Mouse (Mus musculus) liver, embryonic 15.5 days (tissue): ENCODE results near the gene Gtf3c1. TPM values are rescaled to one million over a fixed set of nuclear protein-coding genes. Genes with fewer than 3 reads are reported as not detected.

Experiments used
- ATAC-seq: fragments of 200-750 bp; cut with Nextera tagmentation; 2 replicates; pipeline ENCODE4 v1.8.0; 2017; ENCODE audit warnings: moderate number of reproducible peaks, mild to moderate bottlenecking, moderate library complexity; ENCODE audit not compliant: insufficient read depth
- H3K27ac ChIP-seq: fragments of 300-500 bp; sonication (generic); replicated peaks from 2 replicates; pipeline ENCODE4 v1.5.1; 2015; ENCODE audit warnings: mild to moderate bottlenecking, inconsistent platforms
- H3K27me3 ChIP-seq: fragments of 300-500 bp; sonication (generic); 2 replicates; pipeline ENCODE4 v1.6.1; 2015; ENCODE audit warnings: mild to moderate bottlenecking, inconsistent platforms
- H3K36me3 ChIP-seq: fragments of 300-500 bp; sonication (generic); replicated peaks from 2 replicates; pipeline ENCODE4 v1.6.1; 2015; ENCODE audit warnings: moderate library complexity, mild to moderate bottlenecking, inconsistent platforms
- H3K4me1 ChIP-seq: fragments of 300-500 bp; sonication (generic); replicated peaks from 2 replicates; pipeline ENCODE4 v1.6.1; 2015; ENCODE audit warnings: inconsistent platforms
- H3K4me2 ChIP-seq: fragments of 300-500 bp; sonication (generic); 2 replicates; pipeline ENCODE4 v1.6.1; 2015; ENCODE audit warnings: moderate library complexity, mild to moderate bottlenecking, inconsistent platforms
- H3K4me3 ChIP-seq: fragments of 300-500 bp; sonication (generic); replicated peaks from 2 replicates; pipeline ENCODE4 v1.5.1; 2015; ENCODE audit warnings: mild to moderate bottlenecking, inconsistent platforms
- H3K9ac ChIP-seq: fragments of 300-500 bp; sonication (generic); 2 replicates; pipeline ENCODE4 v1.6.1; 2015; ENCODE audit warnings: moderate library complexity, mild to moderate bottlenecking, inconsistent platforms
- H3K9me3 ChIP-seq: fragments of 300-500 bp; sonication (generic); replicated peaks from 2 replicates; pipeline ENCODE4 v1.6.1; 2016; ENCODE audit warnings: inconsistent platforms
- WGBS: fragments of 180-500 bp; shearing (Covaris S2); methylation state at CpG from one replicate; pipeline ENCODE4 v1.1.7; 2015; ENCODE audit warnings: mixed read lengths; ENCODE audit not compliant: insufficient replicate concordance; 5-methylcytosine and 5-hydroxymethylcytosine counted together
- polyA plus RNA-seq: library from polyadenylated mRNA; unstranded; fragments of >200 nt; fragmentation: Nextera tagmentation; extraction: Ambion mirVana; gene quantifications from 2 replicates; pipeline ENCODE4 v1.2.1, GENCODE M21; 2015

The Gtf3c1 gene
- polyA plus RNA-seq, 1 experiment from 2014 or later: 8.0 TPM

DNA sequence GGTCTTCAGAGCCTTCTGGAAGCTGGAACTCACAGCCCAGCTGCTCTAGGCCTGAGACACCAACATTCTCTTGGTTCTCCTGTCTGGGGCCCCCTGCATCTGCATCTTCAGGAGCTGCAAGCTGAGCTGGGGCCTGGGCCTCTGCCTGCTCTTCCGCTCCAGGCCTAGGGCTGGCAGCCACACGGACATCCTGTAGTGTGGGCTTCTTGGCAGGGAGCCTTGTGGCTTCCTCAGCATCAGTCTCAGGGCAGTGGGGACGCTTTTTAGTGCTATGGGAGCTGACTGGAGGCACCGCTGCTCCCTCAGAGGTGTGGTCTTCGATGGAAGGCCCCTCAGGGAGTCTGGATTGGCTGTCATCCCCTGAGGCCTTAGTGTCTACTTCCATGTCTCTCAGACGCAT, 63.7 kb downstream of the Gtf3c1 start:
- WGBS: 59% methylated on average over 6 of the region's 6 CpGs

GRCm38 (mm10) chr7:125638870-125639386, 68.7 kb downstream of the Gtf3c1 start:
- 36% methylated on average over 9 of the region's 9 CpGs for WGBS
- Histone ChIP-seq H3K9me3 (no peaks in the 10 kb centered on the region), H3K4me1 (peaks cover 5% of the 10 kb centered on the region), H3K36me3 (peaks cover 46% of the 10 kb centered on the region), H3K9ac (no peak overlapping the region), H3K27ac (no peak overlapping the region), H3K4me3 (no peak overlapping the region), H3K27me3 (no peaks in the 10 kb centered on the region), H3K4me2 (no peak overlapping the region)
- no peak for ATAC-seq

More for the DNA sequence above, 63.7 kb downstream of the Gtf3c1 start:
- H3K27me3 ChIP-seq: no peaks in the 10 kb centered on the region
- no peak for ATAC-seq
- peaks cover 95% of the 10 kb centered on the region for H3K36me3 ChIP-seq
- H3K4me2 ChIP-seq: no peak overlapping the region
- no peak overlapping the region for H3K9ac ChIP-seq
- no peak overlapping the region for H3K4me3 ChIP-seq
- H3K9me3 ChIP-seq: no peaks in the 10 kb centered on the region
- H3K4me1 ChIP-seq: no peaks in the 10 kb centered on the region
- H3K27ac ChIP-seq: no peak overlapping the region

GRCm38 (mm10) chr7:125638376-125638775, 69.2 kb downstream of the Gtf3c1 start:
- H3K27me3 ChIP-seq: peaks cover 3% of the 10 kb centered on the region; the same call in 1 of the 2 replicates
- H3K9me3 ChIP-seq: no peaks in the 10 kb centered on the region
- H3K9ac ChIP-seq: no peak overlapping the region
- H3K36me3 ChIP-seq: peaks cover 40% of the 10 kb centered on the region
- H3K4me3 ChIP-seq: no peak overlapping the region
- no peak overlapping the region for H3K27ac ChIP-seq
- no peak for ATAC-seq
- H3K4me2 ChIP-seq: no peak overlapping the region
- peaks cover 5% of the 10 kb centered on the region for H3K4me1 ChIP-seq
- WGBS: 45% methylated on average over 6 of the region's 6 CpGs

- no peak overlapping the region for H3K4me2 ChIP-seq
- peaks cover 31% of the 10 kb centered on the region; the same call in 1 of the 2 replicates for H3K36me3 ChIP-seq
- peaks cover 3% of the 10 kb centered on the region; the same call in 1 of the 2 replicates for H3K27me3 ChIP-seq
- H3K9ac ChIP-seq: no peak overlapping the region
- 62% methylated on average over 8 of the region's 8 CpGs for WGBS
- H3K9me3 ChIP-seq: no peaks in the 10 kb centered on the region
- no peak for ATAC-seq
- H3K4me3 ChIP-seq: no peak overlapping the region
- H3K27ac ChIP-seq: no peak overlapping the region
- H3K4me1 ChIP-seq: peaks cover 5% of the 10 kb centered on the region
Measured at GRCm38 (mm10) chr7:125637220-125638140, 70.1 kb downstream of the Gtf3c1 start.

DNA sequence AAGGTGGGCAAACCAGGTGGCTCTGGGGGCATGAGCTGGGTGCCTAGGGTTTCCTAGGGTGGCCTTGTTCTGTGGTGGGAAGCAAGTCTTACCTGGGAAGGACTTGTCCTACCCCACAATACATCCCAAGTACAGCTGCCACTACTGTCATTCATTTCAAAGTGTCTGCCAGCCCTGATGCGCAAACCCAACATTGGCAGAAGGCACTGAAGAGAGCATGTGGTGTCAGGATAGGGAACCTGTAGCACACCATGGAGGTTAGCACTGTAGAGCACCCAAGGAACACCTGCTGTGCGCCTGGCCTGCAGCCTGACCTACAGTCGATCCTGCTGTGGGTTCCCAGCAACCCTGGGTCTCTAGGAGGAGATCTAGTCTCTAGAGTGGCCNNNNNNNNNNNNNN, 76.6 kb downstream of the Gtf3c1 start:
- 0 out of 2 replicates have a peak overlapping the region, but pooled peaks have one; percentile 2 for H3K4me3 ChIP-seq
- peaks cover 3% of the 10 kb centered on the region; the same call in 1 of the 2 replicates for H3K27me3 ChIP-seq
- no peaks in the 10 kb centered on the region for H3K36me3 ChIP-seq
- no peak overlapping the region for H3K9ac ChIP-seq
- H3K4me1 ChIP-seq: peaks cover 7% of the 10 kb centered on the region
- no peak for ATAC-seq
- no peak overlapping the region for H3K27ac ChIP-seq
- no peaks in the 10 kb centered on the region for H3K9me3 ChIP-seq
- 0 out of 2 replicates have a peak overlapping the region, but pooled peaks have one; percentile 10 for H3K4me2 ChIP-seq
- 53% methylated on average over 3 of the region's 3 CpGs for WGBS

- ATAC-seq: peak; percentile 42
- 0 out of 2 replicates have a peak overlapping the region, but pooled peaks have one; percentile 10 for H3K4me2 ChIP-seq
Measured at GRCm38 (mm10) chr7:125630317-125630716, 77.3 kb downstream of the Gtf3c1 start.

GRCm38 (mm10) chr7:125625829-125626228, 81.8 kb downstream of the Gtf3c1 start:
- Histone ChIP-seq H3K4me2 (no peak overlapping the region), H3K36me3 (no peaks in the 10 kb centered on the region), H3K9ac (no peak overlapping the region), H3K9me3 (no peaks in the 10 kb centered on the region), H3K27ac (no peak overlapping the region), H3K27me3 (no peaks in the 10 kb centered on the region), H3K4me3 (no peak overlapping the region), H3K4me1 (peaks cover 7% of the 10 kb centered on the region; the same call in 1 of the 2 replicates)
- WGBS: 46% methylated on average over 7 of the region's 7 CpGs
- ATAC-seq: no peak

More at GRCm38 (mm10) chr7:125630317-125630716, 77.3 kb downstream of the Gtf3c1 start:
- Histone ChIP-seq H3K36me3 (no peaks in the 10 kb centered on the region), H3K4me3 (no peak overlapping the region), H3K9me3 (no peaks in the 10 kb centered on the region), H3K27me3 (peaks cover 3% of the 10 kb centered on the region; the same call in 1 of the 2 replicates), H3K4me1 (peaks cover 7% of the 10 kb centered on the region; the same call in 1 of the 2 replicates), H3K27ac (no peak overlapping the region), H3K9ac (no peak overlapping the region)
- WGBS: 17% methylated on average over 4 of the region's 4 CpGs

DNA sequence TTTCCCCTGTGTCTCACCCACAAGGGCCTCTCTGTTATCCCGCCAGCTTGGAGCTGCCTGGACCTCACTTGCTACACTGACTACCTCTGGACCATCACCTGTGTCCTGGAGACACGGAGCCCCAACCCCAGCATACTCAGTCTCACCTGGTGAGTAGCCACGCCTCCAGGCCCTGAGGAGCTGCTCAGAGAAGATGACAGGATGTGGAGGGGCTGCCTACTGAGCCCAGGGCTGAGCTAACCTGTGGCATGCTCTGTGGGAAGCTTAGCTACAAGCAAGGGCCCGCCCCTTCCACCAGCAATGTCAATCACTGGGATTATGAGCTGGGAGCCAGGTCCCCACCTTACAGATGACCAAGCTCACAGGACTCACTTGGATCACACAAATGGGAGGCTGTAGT, 82.4 kb downstream of the Gtf3c1 start:
- H3K4me1 ChIP-seq: peaks cover 6% of the 10 kb centered on the region; the same call in 1 of the 2 replicates
- no peak overlapping the region for H3K4me3 ChIP-seq
- no peaks in the 10 kb centered on the region for H3K9me3 ChIP-seq
- no peak overlapping the region for H3K4me2 ChIP-seq
- WGBS: 56% methylated on average over 4 of the region's 4 CpGs
- H3K27ac ChIP-seq: no peak overlapping the region
- no peak for ATAC-seq
- no peaks in the 10 kb centered on the region for H3K36me3 ChIP-seq
- H3K9ac ChIP-seq: no peak overlapping the region
- no peaks in the 10 kb centered on the region for H3K27me3 ChIP-seq

DNA sequence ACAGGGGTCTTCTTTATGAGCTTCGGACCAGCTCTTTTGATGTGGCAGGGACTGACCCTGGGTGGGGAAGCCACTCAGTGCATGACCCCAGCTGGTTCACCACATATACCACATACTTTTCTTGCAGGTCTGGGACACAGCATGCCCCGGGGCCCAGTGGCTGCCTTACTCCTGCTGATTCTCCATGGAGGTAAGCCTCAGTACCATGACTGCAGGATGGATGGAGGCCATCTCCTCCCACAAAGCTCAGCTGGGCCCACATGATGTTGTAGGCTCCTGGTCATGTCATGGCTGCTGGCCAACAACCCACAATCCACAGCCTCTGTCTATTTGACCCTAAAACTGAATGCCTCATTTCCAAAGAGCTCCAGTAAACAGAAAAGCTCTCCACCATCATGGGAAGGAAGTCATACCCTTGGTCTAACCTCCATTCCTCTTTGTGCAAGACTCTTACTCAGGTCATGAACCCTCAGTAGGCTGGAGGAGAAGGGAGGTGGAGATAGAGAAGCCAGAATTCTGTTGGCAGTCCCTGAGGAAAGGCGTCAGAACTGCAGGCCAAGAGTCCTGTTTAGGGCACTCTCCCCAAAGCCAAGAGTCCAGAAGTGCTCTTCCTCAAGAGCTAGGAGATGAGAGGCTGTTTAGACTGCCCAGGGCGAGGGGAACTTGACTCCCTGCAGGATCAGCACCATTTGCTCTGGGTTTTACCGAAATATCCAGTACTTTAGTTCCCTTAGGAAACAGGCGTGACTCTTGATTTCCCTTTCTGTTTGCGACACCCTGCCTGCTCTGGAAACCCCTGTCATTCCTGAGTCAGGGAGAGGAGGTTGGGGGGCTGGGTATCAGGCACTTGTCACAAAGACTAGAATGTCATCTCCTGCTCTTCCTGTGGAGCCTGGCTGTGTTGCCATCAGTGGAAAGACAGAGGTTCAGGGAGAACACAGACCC, 84.6 kb downstream of the Gtf3c1 start:
- whole genome bisulfite sequencing: 52% methylated on average over 7 of the region's 7 CpGs
- Histone ChIP-seq H3K36me3 (no peaks in the 10 kb centered on the region), H3K9ac (no peak overlapping the region), H3K4me1 (no peaks in the 10 kb centered on the region; the same call in 1 of the 2 replicates), H3K4me2 (no peak overlapping the region), H3K4me3 (no peak overlapping the region), H3K9me3 (no peaks in the 10 kb centered on the region), H3K27me3 (no peaks in the 10 kb centered on the region), H3K27ac (no peak overlapping the region)
- ATAC-seq: no peak

DNA sequence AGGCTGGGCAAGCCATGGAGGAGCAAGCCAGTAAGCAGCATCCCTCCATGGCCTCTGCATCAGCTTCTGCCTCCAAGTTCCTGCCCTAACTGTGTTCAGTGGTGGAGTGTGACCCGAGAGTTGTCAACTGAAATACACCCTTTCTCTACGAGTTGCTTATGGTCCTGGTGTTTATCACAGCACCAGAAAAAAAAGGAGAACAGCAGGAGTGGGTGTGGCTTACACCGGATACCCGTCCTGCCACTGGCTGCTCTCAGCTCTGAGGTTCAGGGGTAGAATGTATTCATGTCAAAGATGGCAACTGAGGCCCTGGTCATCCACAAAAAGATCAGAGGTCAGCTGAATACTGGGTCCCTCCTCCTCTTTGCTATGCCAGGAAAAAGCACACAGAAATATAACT, 87.5 kb downstream of the Gtf3c1 start:
- Histone ChIP-seq H3K36me3 (no peaks in the 10 kb centered on the region), H3K27me3 (no peaks in the 10 kb centered on the region), H3K4me1 (no peaks in the 10 kb centered on the region; the same call in 1 of the 2 replicates), H3K27ac (no peak overlapping the region), H3K9ac (no peak overlapping the region), H3K4me2 (no peak overlapping the region), H3K9me3 (no peaks in the 10 kb centered on the region), H3K4me3 (no peak overlapping the region)
- WGBS: 26% methylated on average over 4 of the region's 4 CpGs
- no peak for ATAC-seq
